Mouse (Mus musculus): ENCODE data around the gene Lcmt2.

DNA sequence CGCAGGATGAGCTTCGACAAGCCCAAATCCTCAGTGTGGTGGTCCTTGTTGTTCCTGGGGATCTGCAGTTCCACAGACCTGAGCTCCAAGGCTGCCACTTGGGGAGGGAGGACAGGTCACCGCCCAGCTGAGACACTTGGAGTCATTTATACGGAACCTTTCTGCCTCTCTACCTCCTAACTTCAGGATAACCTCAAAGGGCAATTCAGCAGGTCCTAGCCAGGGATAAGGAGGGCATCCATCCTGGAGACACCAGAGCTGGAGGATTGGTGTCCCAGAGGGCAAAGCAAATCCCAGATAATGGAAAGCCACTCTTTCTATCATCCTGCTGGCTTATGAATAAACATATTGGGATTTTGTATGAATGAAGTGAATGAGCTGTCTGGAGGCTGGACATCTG is 30.8 kb downstream of the Lcmt2 start, which contains the start of gene Tgm7:
- no peak for TF ChIP-seq CTCF (IDR thresholded peaks at IDR 0.05; ENCODE audit: low read depth)
- TF ChIP-seq EP300 (IDR thresholded peaks at IDR 0.05; ENCODE audit: low read depth): no peak
